Mouse (Mus musculus) brain, adult 2 months (tissue): ENCODE data around the gene Ccdc150.

ENCODE experiments used
- DNase-seq: peaks from one replicate; pipeline ENCODE4 v3.0.0; 2011; ENCODE audit warnings: low read depth, low spot score

Gene Ccdc150

DNA sequence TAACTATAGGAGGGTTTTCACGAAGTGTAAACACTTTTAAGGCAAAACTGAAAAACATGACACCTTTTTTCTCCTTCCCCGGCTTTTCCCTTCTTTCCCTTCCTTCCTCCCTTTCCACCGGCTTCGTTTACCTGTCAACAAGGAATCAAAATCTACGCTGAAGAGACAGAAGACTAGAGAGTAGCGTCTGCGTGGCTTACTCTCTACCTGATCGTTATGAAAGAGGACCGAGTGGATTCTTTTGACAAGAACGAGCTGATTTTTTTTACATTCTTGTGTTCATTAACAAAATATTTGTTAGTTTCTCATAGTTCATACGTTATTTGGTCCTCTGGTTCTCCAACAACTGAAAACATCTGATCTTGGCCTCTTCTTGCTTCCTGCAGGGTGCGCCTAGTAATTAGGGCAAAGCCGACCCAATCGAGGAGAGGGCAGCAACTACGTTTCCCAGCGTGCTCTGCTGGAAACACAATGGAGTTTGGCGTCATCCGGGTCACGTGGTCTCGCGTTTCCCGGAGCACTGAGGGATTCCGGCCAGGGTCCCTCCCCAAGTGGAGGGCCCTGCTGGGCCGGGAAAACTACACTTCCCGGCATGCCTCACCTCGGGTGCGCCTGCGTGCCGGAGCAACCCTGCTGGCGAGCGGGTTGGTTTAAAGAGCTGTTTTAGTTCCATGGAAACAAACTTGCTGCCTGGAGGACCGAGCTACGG, at the start of gene Ccdc150:
TSS of gene Ccdc150 (plus strand) at position 526 of the 709 bp plus-strand sequence.
- DNase-seq = peak; percentile 100

DNA sequence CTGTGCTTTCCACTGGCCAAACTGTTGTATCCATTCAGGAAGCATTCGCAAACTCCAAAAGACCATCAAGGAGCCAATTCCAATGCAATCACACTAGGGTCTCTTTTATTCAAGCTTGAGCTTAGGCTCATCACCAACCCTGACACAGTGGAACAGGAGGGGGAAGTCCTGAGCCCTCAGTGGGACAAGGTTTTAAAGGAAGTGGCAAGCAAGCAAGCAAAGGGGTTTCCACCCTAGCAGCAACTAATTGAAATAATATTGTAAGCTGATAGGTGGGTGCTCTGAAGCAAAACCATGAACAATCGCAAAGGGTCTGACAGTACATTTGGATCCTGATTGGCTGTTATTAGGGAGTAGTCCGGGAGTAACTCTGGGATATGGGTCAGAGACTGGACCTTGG, 30.2 kb upstream of the Ccdc150 start:
- no peak for DNase-seq

DNA sequence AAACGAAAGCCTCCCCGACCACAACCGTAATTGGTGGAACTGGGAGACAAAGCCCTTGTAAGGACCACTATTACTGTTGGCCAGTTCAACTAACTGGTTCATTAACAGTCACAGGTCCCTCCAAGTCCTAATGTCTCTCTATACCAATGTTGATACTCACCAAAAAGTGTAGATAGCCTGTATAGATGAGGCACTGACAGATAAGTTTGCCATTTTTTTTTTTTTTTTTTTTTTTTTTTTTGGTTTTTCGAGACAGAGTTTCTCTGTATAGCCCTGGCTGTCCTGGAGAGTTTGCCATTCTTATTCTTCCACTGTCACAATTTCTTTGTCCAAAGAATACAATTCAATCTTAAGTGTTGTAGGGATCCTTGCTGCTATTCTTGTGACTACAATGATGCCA, 7.8 kb upstream of the Ccdc150 start:
- DNase-seq = no peak

DNA sequence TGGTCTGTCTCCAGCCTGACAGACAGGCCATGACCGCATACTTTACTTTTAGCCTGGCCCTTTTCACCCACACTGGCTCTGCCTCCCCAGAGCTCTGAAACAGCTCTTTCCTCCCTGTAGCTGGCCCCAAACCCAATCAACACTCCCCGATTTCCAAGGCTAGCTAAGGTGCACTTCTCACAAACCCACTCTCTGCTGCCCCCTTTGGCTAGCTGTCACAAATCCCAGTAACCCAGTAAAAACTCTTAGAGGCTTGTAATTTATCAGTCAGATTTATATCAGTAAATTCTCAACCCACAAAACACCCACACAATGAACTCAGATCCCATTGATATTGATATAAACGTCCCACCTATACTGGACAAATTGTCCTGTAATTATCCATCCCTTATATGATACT, 25.1 kb downstream of the Ccdc150 start:
- no peak for DNase-seq

DNA sequence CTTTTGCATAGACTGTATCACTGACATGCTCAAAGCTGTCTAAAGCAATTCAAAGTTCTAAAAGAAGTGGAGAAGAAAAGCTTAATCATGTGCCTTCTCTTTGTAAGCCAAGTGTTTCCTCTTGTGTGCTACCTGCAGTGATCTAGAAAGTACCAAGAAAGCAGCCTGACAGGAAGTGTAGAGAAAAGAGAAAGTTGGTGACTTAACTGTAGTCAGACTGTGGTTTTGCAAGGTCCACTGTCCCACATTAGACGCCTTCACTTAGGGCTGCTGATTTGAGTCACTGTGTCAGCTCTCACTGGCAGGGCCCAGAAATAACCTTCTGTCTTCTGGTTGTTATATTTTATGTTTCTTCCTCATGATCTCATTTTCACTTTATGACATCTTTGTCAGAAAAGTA, 29.1 kb downstream of the Ccdc150 start:
- DNase-seq = no peak

DNA sequence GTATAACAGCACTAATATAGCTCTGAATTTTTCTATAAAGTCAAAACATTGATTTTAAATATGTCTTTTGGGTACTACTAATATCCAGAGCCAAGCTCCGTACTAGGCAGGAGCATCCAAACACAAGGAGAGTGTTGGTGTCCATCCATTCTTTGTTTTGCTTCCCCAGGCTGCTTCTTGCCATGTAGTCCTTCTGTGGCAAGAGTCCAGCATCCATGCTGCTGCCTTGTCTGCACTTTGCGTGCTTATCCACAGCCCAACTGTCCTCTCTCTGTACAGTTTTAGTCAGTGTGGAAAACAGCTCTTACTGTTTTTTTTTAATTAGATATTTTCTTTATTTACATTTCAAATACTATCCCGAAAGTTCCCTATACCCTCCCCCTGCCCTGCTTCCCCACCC, 30.2 kb downstream of the Ccdc150 start:
- no peak for DNase-seq

DNA sequence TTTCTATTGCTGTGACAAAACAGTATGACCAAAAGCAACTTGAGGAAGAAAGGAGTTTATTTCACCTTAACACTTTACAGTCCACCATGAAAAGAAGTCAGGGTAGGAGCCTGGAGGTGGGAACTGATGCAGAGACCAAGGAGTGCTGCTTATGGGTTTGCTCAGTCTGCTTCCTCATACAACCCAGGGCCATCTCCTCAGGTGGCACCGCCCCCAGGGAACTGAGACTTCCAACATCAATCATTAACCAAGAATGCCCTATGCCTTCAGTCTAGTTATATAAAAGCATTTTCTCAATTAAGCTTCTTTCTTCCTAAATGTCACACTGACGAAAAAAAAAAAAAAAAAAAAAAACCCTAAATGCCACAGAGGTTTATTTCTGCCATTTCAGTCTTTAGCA, 55.9 kb downstream of the Ccdc150 start:
- DNase-seq = no peak

DNA sequence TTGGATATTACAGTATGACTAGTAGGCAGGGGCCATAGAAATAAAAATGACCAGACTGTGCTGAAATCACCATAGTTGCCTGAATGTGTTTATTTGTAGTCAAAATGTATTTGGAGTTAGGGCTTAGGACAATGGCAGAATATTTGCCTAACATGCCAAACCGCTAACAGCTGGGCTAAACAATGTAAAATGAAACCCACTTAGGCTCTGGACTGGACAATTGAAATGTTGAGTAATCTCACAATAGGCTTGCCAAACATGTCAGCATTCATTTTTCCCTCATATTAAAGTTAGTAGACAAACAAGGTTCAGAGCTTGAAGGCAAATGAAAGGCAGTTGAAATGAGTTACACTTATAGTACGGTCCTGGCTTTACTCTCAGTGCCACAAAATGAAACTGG, 76.2 kb downstream of the Ccdc150 start:
- no peak for DNase-seq

DNA sequence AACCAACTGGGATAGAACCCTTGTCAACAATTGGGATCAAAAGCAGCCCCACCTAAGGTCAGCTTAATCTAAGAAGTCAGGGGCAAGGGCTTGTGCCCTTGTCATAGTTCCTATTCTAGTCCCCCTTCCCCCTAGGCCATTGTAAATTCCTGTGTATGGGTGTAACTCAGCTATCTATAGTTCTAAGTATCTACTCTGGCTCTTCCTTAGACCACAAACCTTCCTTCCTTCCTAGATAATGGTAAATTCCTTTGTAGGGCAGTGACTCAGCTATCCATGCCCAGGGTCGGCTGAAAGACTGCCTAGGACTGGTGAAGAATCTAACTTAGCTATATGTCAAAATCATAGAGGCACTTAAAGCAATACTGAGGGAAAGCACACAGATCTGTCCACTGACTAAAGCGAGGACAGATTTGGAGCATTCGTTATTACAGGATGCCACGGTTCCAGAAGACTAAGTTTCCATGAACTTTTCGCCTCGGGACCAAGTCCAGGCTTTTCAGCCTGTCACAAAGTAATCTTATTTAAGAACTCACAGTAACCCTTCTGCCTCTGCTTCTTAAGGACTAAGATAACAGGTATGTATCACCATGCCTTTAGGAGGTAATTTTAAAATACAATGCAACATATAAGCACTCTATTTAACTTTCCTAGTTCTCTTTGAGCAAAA, 77.5 kb downstream of the Ccdc150 start:
- no peak for DNase-seq

DNA sequence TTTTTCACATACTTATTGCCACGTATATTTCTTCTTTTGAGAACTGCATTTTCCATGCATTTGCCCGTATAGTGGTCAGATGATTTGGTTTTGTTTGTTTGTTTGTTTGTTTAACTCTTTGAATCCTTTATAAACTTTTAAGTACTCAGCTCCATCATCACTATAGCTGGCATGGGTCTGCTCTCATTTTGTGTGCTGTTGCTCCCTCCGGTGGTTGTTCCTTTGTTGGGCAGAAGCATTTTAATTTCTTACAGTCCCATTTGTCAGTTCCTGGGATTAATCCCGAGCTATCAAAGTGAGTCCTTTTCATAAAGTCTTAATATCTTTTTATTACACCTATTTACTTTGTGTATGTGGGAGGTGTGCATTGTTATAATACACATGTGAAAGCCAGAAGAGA, 82.5 kb downstream of the Ccdc150 start:
- peak; percentile 71 for DNase-seq

DNA sequence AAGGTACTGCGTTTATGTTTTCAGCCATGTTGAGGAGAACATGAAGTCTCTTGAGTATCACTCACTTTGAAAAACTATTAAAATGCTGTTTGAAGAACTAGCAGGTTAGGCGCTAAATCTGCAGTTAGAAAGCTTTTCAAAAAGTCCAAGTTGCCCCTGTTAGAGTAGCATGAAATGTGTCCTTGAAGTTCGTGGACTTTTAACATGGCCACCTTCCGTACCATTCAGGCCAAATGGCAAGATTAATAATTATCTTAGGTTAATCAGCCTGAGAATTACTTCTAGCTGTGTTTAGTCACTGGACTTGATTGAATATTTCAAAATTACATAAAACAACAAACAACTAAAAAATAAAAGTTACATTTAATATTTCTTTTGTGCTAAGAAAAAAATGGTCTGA, 104.3 kb downstream of the Ccdc150 start:
- DNase-seq = no peak

DNA sequence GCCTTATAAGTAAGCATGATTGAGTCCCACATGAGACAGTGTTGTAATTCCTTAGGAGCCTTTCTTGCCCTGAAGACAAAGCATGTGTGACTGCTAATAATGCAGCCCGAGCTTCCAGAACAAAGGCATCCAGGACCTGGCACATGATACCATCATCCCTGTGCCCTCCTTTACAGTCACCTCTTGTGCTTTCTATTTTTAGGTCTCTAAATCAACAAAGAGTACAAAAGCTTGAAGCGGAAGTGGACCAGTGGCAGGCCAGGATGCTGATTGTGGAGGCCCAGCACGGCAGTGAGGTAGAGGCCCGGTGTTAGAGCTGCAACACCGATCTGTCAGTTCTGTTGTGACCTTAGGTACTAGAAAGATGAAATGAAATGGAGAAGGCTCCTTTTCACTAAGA, 105.0 kb downstream of the Ccdc150 start:
- DNase-seq = no peak

DNA sequence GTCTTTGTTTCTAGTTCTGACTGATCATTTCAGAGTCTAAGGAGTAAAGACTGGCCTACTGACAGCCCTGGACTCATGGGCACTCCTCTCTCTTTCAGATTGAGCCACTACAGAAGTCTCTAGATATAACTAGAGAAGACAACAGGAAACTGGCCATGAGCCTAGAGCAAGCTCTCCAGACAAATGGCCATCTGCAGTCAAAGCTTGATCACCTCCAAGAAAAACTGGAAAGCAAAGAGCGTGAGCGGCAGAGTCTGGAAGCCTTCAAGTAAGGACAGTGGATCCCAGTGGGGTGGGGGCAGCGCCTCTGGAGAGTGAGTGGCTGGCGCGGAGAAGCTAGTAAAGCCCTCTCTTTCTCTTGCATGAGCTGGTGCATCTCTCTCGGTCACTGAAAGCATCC, 106.1 kb downstream of the Ccdc150 start:
- peak; percentile 9 for DNase-seq

DNA sequence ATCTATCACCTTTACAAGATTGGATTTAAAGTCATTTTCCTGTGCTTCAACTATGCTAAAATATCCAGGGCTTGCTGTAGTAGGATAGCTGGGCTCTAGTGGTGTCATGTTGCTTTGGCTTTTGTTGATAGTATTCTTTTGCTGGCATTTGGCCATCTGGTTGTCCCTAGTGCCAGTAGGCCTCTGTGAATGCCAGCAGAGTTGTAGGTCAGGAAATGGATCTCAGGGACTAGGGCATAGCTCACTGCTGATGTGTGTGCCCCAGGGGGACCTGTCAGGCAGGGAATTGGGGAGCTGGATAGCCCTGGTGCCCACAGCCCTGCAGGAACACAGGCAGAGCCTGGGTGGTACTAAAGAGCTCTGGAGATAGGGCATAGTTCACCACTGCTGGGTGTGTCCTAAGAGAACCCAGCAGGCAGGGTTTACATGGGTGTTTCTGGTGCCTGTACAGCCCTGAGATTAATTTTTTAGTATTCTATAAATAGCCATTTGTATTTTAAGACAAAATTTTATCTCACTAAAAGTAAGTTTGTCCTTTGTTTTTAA, 127.1 kb downstream of the Ccdc150 start:
- DNase-seq = peak; percentile 8

DNA sequence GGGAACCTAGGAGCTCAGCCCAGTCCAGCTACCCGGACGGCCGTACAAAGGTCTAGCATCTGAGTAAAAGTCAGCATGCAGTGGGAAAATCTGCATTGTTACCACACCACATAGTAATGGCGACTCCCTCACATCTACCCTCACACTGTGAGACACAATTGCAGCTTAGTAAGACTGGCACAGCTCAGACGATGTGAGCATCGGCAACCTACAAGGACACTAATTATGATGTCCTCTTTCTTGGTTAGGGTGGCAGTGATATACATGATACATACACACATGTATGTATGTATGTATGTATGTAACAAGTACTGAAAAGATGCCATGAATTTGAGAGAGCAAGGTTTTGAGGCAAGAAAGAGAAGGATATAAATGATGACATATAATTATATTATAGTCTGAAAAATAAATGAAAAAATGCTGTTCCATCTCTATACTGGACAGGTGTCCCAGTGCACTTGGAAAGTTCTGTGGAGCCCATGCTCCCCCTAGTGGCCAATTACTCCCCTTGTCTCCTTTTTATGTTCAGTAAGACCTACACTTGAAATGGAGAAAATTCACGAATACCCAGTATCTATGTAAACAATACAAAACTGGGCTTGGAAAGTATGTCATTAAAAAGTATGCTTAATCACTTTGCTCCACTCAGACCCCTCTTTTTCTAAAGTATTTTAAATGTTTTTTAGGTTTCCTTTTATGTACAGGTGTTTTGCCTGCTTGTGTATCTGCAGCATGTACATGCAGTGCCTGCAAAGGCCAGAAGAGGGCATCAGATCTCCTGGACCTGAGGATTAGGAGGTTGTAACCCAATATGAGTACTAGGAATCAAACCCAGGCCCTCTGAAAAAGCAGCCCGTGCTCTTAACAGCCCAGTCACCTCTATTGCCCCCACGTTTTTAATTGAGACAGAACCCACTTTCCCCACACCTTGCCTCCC, 130.8 kb downstream of the Ccdc150 start:
- peak; percentile 81 for DNase-seq

DNA sequence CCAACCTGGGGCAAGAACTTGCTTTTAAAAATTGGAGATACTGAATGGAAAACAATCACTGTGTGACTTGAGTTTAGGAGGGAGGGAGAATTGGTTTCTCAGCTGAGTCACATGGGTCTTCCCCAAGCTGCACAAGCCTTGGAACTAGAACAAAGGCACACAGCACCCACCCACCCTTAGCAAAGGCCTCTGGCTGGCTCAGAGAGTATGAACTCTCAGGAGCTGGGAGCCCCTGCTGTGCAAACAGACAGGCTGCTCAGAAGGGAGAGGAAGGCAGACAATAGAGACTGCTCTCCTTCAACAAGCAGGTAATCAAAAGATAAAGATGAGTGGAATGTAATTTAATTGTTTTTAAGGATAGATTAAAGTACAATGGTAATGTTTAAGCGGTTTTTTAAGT, 133.7 kb downstream of the Ccdc150 start:
- DNase-seq = no peak

DNA sequence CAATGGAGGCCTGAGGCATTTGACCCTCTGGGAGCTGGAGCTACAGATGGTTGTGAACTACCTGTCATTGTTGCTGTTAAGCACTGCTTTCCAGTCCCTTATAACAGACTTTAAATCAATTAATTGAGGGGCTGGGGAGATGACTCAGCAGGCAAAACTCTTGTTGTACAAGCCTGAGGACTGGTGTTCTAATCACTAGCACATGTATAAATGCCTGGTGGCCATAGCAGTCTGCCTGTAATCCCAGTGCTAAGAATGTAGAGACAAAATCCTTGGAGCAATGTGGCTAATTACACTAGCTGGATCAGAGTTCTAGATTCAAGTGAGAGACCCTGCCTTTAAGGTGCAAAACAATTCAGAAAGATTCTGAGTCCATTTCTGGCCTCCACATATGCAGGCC, 152.3 kb downstream of the Ccdc150 start:
- DNase-seq = no peak
